Mouse (Mus musculus) lung, adult 2 months (tissue): ENCODE results near the gene Lonp2.

ENCODE experiments used
- CTCF ChIP-seq: fragments of 200-500 bp; IDR thresholded peaks from 2 replicates; pipeline ENCODE4 v1.5.1; 2011; ENCODE audit warnings: mild to moderate bottlenecking, low read length, control low read depth; ENCODE audit not compliant: insufficient read depth
- POLR2A ChIP-seq: fragments of 200-500 bp; IDR thresholded peaks from 2 replicates; pipeline ENCODE4 v1.6.1; 2011; ENCODE audit warnings: low read depth, mild to moderate bottlenecking, control low read depth, low read length, borderline replicate concordance; ENCODE audit errors: extremely low read depth

GRCm38 (mm10) chr8:86712594-86712993 lies 88.8 kb downstream of the Lonp2 start:
- TF ChIP-seq POLR2A (no peak), CTCF (no peak)
